Mouse (Mus musculus) Patski (cell line): ENCODE results near the gene Galnt6. TPM values are rescaled to one million over a fixed set of nuclear protein-coding genes. Genes with fewer than 3 reads are reported as not detected.
A peak's percentile ranks its signal among the peaks of the same experiment; 100 is the strongest.

Experiments used
- ATAC-seq: fragments of 100-300 bp; one replicate; pipeline ENCODE4 v1.8.0; 2021
- CTCF ChIA-PET: fragments of 350-600 bp; sonication (Branson Sonifier 250); formaldehyde crosslinking; loops from one replicate; lab custom pipeline; 2022; ENCODE audit warnings: inconsistent platforms; lab: Charles Lee
- POLR2A ChIA-PET: fragments of 350-600 bp; sonication (Branson Sonifier 250); formaldehyde crosslinking; loops from one replicate; lab custom pipeline; 2022; ENCODE audit warnings: antibody characterized with exemption, inconsistent platforms; lab: Charles Lee
- DNase-seq: peaks from one replicate; pipeline ENCODE4 v3.0.0-alpha.2; 2011; ENCODE audit warnings: low read depth, low spot score
- H3K27me3 ChIP-seq: fragments of 371-371 bp; one replicate; pipeline ENCODE4 v1.5.1; 2021
- CTCF ChIP-seq: fragments of 100-300 bp; IDR thresholded peaks from one replicate; pipeline ENCODE4 v1.5.1; 2021
- in situ Hi-C: fragments of 300-500 bp; cut with MboI; formaldehyde crosslinking; loops from 3 replicates; pipeline ENCODE4 v1.11.1; 2018; ENCODE audit warnings: low pct_unique_long_range_greater_than_20kb, mixed read lengths
- polyA plus RNA-seq: library from polyadenylated mRNA; unstranded; gene quantifications from one replicate; pipeline ENCODE4 v1.2.3, GENCODE M21; 2021

Gene Galnt6
- polyA plus RNA-seq, 1 experiment from 2014 or later, result 0.03 TPM

- ChIA-PET CTCF (no interaction called here), POLR2A (no interaction called here)
- H3K27me3 ChIP-seq, result no peaks in the 10 kb centered on the region
- in situ Hi-C loops, result no loop called here
- DNase-seq (no peak), ATAC-seq (no peak)
- no peak for TF ChIP-seq CTCF
Observed at GRCm38 (mm10) chr15:100705376-100705775, 23.8 kb downstream of the Galnt6 start.

DNA sequence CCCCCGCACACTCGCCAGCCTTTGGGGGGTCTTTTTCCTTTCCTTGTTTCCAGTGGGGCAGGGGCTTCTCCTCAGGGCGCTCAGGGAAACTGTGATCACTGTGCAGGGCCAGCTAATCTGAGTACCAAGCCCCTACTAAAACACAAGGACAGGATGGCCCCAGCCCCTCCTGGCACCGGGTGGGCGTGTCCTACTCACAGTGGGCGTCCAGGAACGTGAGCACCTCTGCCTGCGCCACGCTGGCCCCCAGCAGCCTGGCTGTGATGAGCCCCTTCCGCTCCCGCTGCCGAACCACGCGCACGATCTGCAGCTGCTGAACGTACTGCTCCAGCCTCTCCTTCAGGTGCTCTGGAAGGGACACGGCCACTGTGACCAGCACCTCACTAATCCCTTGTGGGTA, 25.3 kb downstream of the Galnt6 start:
- POLR2A ChIA-PET, result no interaction called here
- in situ Hi-C loops, result no loop called here
- TF ChIP-seq CTCF, result no peak
- CTCF ChIA-PET, result no interaction called here
- DNase-seq (no peak), ATAC-seq (no peak)
- no peaks in the 10 kb centered on the region for H3K27me3 ChIP-seq

GRCm38 (mm10) chr15:100701856-100702255, 27.3 kb downstream of the Galnt6 start:
- POLR2A ChIA-PET, result no interaction called here
- no peak for TF ChIP-seq CTCF
- in situ Hi-C loops, result no loop called here
- ATAC-seq, result no peak
- H3K27me3 ChIP-seq, result no peaks in the 10 kb centered on the region
- DNase-seq, result no peak
- CTCF ChIA-PET, result interaction anchor here (1.1 kb wide), 1 partner anchor 56 kb away, joined by 3 read pairs; no protein-coding TSS in a partner anchor

DNA sequence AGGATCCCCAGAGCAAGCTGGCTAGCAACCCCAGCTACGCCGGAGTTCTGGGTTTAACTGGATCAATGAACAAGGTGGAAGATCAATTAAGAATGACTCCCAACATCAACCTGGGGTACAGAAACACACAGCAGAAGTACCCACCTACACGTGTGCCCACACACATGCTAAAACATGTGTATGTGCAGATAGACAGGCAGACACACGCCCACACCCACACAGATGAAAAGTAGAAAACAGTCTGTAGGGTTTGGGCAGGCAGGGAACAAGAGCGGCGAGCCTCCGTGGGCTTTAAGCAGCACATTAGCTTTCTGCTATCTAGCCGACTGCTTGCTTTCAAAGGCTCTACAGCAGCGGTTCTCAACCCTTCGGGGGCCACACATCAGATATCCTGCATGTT, 28.1 kb downstream of the Galnt6 start:
- no peak for TF ChIP-seq CTCF
- ATAC-seq (no peak), DNase-seq (no peak)
- POLR2A ChIA-PET, result no interaction called here
- CTCF ChIA-PET, result interaction anchor here (1.1 to 1.2 kb wide), 2 partner anchors 49 to 57 kb away, joined by 3 read pairs; no protein-coding TSS in a partner anchor
- no peaks in the 10 kb centered on the region for H3K27me3 ChIP-seq
- in situ Hi-C loops, result no loop called here

GRCm38 (mm10) chr15:100700424-100700823, 28.8 kb downstream of the Galnt6 start:
- TF ChIP-seq CTCF, result no peak
- in situ Hi-C loops, result no loop called here
- DNase-seq (no peak), ATAC-seq (no peak)
- ChIA-PET CTCF (interaction anchor here (1.2 kb wide), 1 partner anchor 48 kb away, joined by 3 read pairs; no protein-coding TSS in a partner anchor), POLR2A (no interaction called here)
- no peaks in the 10 kb centered on the region for H3K27me3 ChIP-seq

- no peak for TF ChIP-seq CTCF
- in situ Hi-C loops, result no loop called here
- ChIA-PET POLR2A (no interaction called here), CTCF (no interaction called here)
- ATAC-seq (no peak), DNase-seq (no peak)
- no peaks in the 10 kb centered on the region for H3K27me3 ChIP-seq
Observed at GRCm38 (mm10) chr15:100699386-100699785, 29.8 kb downstream of the Galnt6 start.

- DNase-seq (no peak), ATAC-seq (no peak)
- in situ Hi-C loops, result no loop called here
- no peaks in the 10 kb centered on the region for H3K27me3 ChIP-seq
- ChIA-PET POLR2A (no interaction called here), CTCF (no interaction called here)
- no peak for TF ChIP-seq CTCF
Observed at GRCm38 (mm10) chr15:100698078-100698477, 31.1 kb downstream of the Galnt6 start.

DNA sequence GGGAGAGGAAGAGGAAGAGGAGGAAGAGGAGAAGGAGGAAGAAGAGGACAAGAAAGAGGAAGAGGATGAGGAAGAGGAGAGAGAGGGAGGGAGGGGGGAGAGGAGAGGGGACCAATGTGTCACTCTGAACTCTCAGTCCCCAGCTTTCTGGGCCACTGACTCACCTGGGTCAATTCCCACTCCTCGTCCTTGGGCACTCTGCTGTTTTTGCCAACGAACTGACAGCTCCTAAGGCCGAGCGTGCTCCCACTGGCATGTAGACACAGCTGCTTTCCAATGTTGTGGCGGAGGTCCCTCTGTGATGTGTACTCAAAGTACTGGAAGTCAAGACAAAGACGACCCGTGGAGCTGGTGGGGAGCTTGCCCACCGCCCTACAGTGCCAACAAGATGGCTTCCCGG, 34.8 kb downstream of the Galnt6 start:
- TF ChIP-seq CTCF, result no peak
- POLR2A ChIA-PET, result no interaction called here
- ATAC-seq, result no peak
- in situ Hi-C loops, result no loop called here
- H3K27me3 ChIP-seq, result no peaks in the 10 kb centered on the region
- DNase-seq, result no peak
- CTCF ChIA-PET, result interaction anchor here (1.8 kb wide), 1 partner anchor 11 kb away, joined by 4 read pairs; no protein-coding TSS in a partner anchor

DNA sequence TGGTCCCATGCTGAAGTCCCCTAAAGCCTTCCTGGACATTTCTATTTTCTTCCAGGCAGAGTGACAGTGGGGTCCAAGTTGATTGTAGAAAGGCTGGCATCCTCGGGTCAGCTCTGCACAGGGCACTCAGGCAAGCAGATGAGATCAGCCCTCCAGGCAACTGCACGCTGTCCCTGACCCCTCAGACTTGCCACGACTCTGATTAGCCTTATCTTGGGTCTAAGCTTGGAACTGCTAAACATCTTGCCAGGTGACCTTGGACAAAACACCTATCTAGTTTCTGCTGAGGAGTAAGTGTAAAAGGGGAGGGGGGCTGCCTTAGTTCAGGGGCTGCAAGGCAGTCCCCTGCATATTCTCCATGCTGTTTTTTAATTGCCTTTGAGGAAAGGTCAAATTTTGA, 37.2 kb downstream of the Galnt6 start:
- POLR2A ChIA-PET, result no interaction called here
- DNase-seq (no peak), ATAC-seq (no peak)
- TF ChIP-seq CTCF, result no peak
- in situ Hi-C loops, result no loop called here
- H3K27me3 ChIP-seq, result no peaks in the 10 kb centered on the region
- CTCF ChIA-PET, result no interaction called here

- no peak for TF ChIP-seq CTCF
- H3K27me3 ChIP-seq, result no peaks in the 10 kb centered on the region
- DNase-seq, result peak; percentile 17
- ChIA-PET POLR2A (no interaction called here), CTCF (interaction anchor here (1.3 kb wide), 1 partner anchor 66 kb away, joined by 3 read pairs; no protein-coding TSS in a partner anchor)
- ATAC-seq, result peak; percentile 12
- in situ Hi-C loops, result no loop called here
Observed at GRCm38 (mm10) chr15:100687430-100687971, 41.7 kb downstream of the Galnt6 start, which contains the start of gene Cela1. Cela1 (minus strand) TSS chr15:100687921.

DNA sequence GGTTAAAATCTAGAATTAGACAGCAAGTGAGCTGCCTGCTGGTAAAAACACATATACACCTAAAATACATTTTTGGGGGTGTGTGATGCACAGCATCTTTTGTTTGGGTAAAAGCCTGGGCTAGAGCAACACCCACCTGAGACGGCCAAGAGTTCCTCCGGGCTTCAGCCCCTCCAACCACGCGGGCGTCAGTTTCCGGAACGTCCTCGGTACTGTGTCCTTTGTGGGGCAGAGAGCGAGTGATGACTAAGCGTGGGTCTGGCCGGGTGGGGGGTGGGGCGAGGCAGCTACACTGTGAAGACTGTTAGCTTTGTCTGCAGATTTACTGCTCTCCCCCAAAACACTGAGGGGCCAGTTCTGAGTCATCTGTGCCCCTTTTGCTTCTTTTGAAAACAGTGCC, 42.2 kb downstream of the Galnt6 start:
- no peak for TF ChIP-seq CTCF
- no peak for DNase-seq

More for the DNA sequence above, 42.2 kb downstream of the Galnt6 start:
- in situ Hi-C loops, result no loop called here
- ChIA-PET POLR2A (interaction anchor here (0.6 kb wide), 1 partner anchor 113 kb away, joined by 6 read pairs; no protein-coding TSS in a partner anchor), CTCF (interaction anchor here (1.3 kb wide), 1 partner anchor 67 kb away, joined by 3 read pairs; no protein-coding TSS in a partner anchor)
- H3K27me3 ChIP-seq, result no peaks in the 10 kb centered on the region
- no peak for ATAC-seq
